34 mouse cellular contexts compared by ENCODE assay signal in the genomic region with DNA sequence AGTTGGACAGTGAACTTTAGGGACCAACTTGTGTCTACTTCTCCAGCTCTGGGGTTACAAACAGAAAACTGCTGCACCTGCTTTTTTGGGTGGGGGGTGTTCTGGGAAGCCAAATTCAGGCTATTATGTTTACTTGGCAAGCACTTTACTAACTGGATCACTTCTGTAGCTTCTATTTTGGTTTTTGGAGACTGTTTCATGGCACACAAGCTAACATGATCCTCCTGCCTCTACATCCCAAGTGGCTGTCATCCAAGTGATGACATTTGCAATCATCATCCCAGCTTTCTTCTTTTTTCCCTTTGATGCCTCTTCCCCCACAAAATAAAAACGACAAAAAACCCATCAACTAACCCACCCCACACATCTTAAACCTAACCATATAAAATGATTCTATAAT. TPM values are rescaled to one million over a fixed set of nuclear protein-coding genes. Genes with fewer than 3 reads are reported as not detected.
DNase-seq lines count a peak whose midpoint lies in the region; TF ChIP-seq lines count a peak whose summit lies in the region.
"Had no signal": no experiment of that assay in that cellular context is flagged by ENCODE, and none has a peak within 500 bp of the region (broad histone marks: within the 10 kb centered on the region; RNA-seq: fewer than 3 reads in every experiment).

No protein-coding gene starts in this region.

- H3K4me3 ChIP-seq in left cerebral cortex, adult 2 months = no peak overlapping the region
- H3K4me3 ChIP-seq: embryonic facial prominence, embryonic 13.5 days; hindbrain, embryonic 13.5 days; liver, embryonic 12.5 days; megakaryocyte, embryonic 14.5 days; midbrain, embryonic 12.5 days; myocyte; neural tube, embryonic 12.5 days had no signal

- no peak for TF ChIP-seq POLR2A in brain, embryonic 14.5 days (IDR thresholded peaks at IDR 0.05; ENCODE audit: borderline replicate concordance, extremely low read depth, insufficient read depth, insufficient read length, poor library complexity, severe bottlenecking)

- intact Hi-C loops in heart, postnatal 10 days (cut with DNase I) = no loop called here
- intact Hi-C loops in left cerebral cortex, adult 2 months (cut with DNase I) = no loop called here

- DNase-seq in heart, adult 11 months = peak; percentile 6
- no peak for DNase-seq in heart, postnatal 10 days
- DNase-seq in brain, embryonic 14.5 days (ENCODE audit: low read depth) = peak; percentile 53
- DNase-seq in layer of hippocampus, adult 9-10 months (ENCODE audit: low spot score) = peak; percentile 4
- no peak for DNase-seq in frontal cortex, adult 2 months (ENCODE audit: extremely low spot score in 1 of 2, low spot score in 1 of 2)
- no peak for DNase-seq in retina, embryonic 14.5 days (ENCODE audit: low spot score)
- DNase-seq in left cerebral cortex, adult 2 months (ENCODE audit: extremely low spot score in 1 of 2, low spot score in 2 of 2) = no peak
- DNase-seq: adrenal gland, adult 8-10 months; B cell, adult 2 months; cerebellum, adult 11-12 months; cerebellum, adult 9-11 months; gastrocnemius, postnatal 25 days; heart, adult 18-20 months; heart, postnatal 4 days; kidney, adult 8-10 months; kidney, postnatal 4 days; liver, postnatal 0 days; lung, postnatal 4 days; right cerebral cortex, postnatal 4 days; thymus, adult 2 months had no signal

- H3K27ac ChIP-seq in left cerebral cortex, adult 2 months = no peak overlapping the region
- H3K27ac ChIP-seq: embryonic facial prominence, embryonic 13.5 days; hindbrain, embryonic 13.5 days; kidney, postnatal 0 days; liver, embryonic 12.5 days; midbrain, embryonic 12.5 days; neural tube, embryonic 12.5 days; stomach, postnatal 0 days had no signal

- TF ChIP-seq CTCF in brain, embryonic 14.5 days (IDR thresholded peaks at IDR 0.05; ENCODE audit: borderline replicate concordance, extremely low read depth, insufficient read depth, insufficient read length) = no peak
- no peak for TF ChIP-seq CTCF in left cerebral cortex, adult 2 months (IDR thresholded peaks at IDR 0.05)

RNA-seq across cellular contexts. Expression of gene Smc1b, which starts 46.1 kb away (rescaled TPM):
- total RNA-seq in heart, postnatal 10 days (2021) = under 1 TPM in 1 of 2 experiments, not detected in 1; 0.07 TPM
- 0.04 and 0.14 TPM in 2 replicates for polyA plus RNA-seq in brain, embryonic 14.5 days (2012; rRNA removed)
- polyA plus RNA-seq in frontal cortex, adult 2 months (2012; rRNA removed) = 0.02 and 0.04 TPM in 2 replicates
- not detected for total RNA-seq in left cerebral cortex, adult 2 months (2021)
- total RNA-seq: adrenal gland, adult 8-10 months; gastrocnemius, adult 18-20 months; gastrocnemius, postnatal 25 days; heart, adult 18-20 months; left cerebral cortex, adult 18-20 months; left cerebral cortex, postnatal 25 days had no signal
- polyA plus RNA-seq: G1E had no signal

RNA-seq across cellular contexts. Expression of gene Ribc2, which starts 46.2 kb away (rescaled TPM):
- not detected for total RNA-seq in heart, postnatal 10 days (2021)
- 0.47 and 0.59 TPM in 2 replicates for polyA plus RNA-seq in brain, embryonic 14.5 days (2012; rRNA removed)
- 0.29 and 0.58 TPM in 2 replicates for polyA plus RNA-seq in frontal cortex, adult 2 months (2012; rRNA removed)
- total RNA-seq in left cerebral cortex, adult 2 months (2021) = under 1 TPM in 1 of 2 experiments, not detected in 1; 0.27 TPM
- total RNA-seq: adrenal gland, postnatal 4 days; G1E; gastrocnemius, adult 18-20 months; gastrocnemius, postnatal 25 days; heart, adult 18-20 months; heart, postnatal 4 days; left cerebral cortex, adult 18-20 months; left cerebral cortex, postnatal 25 days had no signal
- polyA plus RNA-seq: G1E; liver, embryonic 12.5 days; liver, postnatal 0 days; myocyte; stomach, postnatal 0 days had no signal

RNA-seq across cellular contexts. Expression of gene Fam118a, which starts 56.9 kb away (rescaled TPM):
- total RNA-seq in heart, postnatal 10 days (2021) = 10 to 100 TPM; 10.1 to 10.8 TPM
- 14.3 and 15.9 TPM in 2 replicates for polyA plus RNA-seq in brain, embryonic 14.5 days (2012; rRNA removed)
- polyA plus RNA-seq in frontal cortex, adult 2 months (2012; rRNA removed) = 18.9 and 20.9 TPM in 2 replicates
- total RNA-seq in left cerebral cortex, adult 2 months (2021) = 10 to 100 TPM; 24.4 to 25.3 TPM

Comparison
In these comparisons a context has a peak if more than half of its experiments do, and no peak if none do; other contexts are left out.
1. DNase-seq: peak in heart, adult 11 months (single experiment), brain, embryonic 14.5 days (single experiment) and layer of hippocampus, adult 9-10 months (single experiment); none in heart, postnatal 10 days (0 of 2), frontal cortex, adult 2 months (0 of 2), retina, embryonic 14.5 days (single experiment) and left cerebral cortex, adult 2 months (0 of 2).